Mouse (Mus musculus): Measurements from ENCODE around the gene Ccdc71.

DNA sequence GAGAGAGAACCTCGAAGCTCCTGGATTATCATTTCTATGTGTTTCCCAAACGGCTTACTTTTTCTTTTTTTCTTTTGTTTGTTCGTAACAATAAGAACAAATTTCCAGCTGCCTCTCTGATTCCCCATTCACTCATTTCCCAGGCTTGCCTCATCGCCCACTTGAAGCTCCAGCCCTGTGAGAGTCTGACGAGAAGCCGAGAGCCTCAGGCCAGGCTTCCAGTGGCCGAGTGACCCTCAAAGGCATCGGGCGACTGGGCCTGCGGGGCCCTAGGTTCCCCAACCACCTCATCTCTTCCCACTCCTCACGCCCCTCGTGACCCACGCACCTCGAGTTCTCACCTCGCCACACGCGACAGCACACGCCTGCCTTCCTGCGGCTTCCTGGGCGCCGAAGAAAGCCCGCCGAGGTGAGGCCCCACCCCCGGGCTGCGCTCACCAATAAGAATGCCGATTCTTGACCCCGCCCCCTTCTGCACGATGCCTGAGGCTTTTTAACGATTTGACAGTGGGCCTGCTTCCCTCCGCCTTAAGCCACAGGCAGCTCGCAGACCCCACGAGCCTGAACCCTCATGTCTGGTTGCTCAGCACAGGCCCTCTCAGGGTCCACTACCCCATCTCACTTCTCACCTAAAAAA, 28.8 kb upstream of the Ccdc71 start:
- TF ChIP-seq CTCF (conservative IDR thresholded peaks at IDR 0.05; ENCODE audit: low read length) = no peak
- TF ChIP-seq POU5F1 (IDR thresholded peaks at IDR 0.05; ENCODE audit: borderline replicate concordance, low read length) = no peak

All from E14TG2a.4 (cell line).